Mouse (Mus musculus): Measurements from ENCODE around the gene Myom3. TPM values are rescaled to one million over a fixed set of nuclear protein-coding genes. Genes with fewer than 3 reads are reported as not detected.

Gene Myom3
- total RNA-seq, 2 experiments from 2014 or later, result 31.1 to 100 TPM

GRCm38 (mm10) chr4:135765707-135766106, 6.2 kb downstream of the Myom3 start:
- intact Hi-C loops (cut with DNase I), result no loop called here
- Histone ChIP-seq H3K4me3 (no peak overlapping the region), H3K27ac (no peak overlapping the region; the same call in 1 of the 2 replicates)
- no peak for DNase-seq
- TF ChIP-seq CTCF (IDR thresholded peaks at IDR 0.05), result no peak

DNA sequence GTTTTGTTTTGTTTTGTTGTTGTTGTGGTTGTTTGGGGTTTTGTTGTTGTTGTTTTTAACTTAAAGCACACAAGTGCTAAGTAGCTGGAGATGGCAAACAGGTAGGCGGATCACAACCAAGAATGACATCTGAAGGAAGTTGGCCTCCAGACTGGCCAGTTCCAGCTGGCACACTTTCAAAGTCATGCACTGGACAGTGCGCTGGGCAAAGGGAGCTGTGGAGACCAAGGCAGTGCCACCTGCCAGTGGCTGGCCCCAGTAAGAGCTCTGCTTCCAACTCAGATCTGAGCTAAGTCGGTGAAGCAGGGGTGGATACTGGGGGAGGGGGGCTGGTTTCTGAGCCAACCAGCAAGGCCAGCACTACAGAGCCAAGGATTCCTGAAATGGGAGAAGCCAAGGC, 7.5 kb downstream of the Myom3 start:
- no peak overlapping the region for H3K4me3 ChIP-seq
- intact Hi-C loops (cut with DNase I), result no loop called here
- no peak for TF ChIP-seq CTCF (IDR thresholded peaks at IDR 0.05)
- peak; percentile 71 for DNase-seq
- peak overlapping the region; percentile 43; the same call in 1 of the 2 replicates for H3K27ac ChIP-seq

DNA sequence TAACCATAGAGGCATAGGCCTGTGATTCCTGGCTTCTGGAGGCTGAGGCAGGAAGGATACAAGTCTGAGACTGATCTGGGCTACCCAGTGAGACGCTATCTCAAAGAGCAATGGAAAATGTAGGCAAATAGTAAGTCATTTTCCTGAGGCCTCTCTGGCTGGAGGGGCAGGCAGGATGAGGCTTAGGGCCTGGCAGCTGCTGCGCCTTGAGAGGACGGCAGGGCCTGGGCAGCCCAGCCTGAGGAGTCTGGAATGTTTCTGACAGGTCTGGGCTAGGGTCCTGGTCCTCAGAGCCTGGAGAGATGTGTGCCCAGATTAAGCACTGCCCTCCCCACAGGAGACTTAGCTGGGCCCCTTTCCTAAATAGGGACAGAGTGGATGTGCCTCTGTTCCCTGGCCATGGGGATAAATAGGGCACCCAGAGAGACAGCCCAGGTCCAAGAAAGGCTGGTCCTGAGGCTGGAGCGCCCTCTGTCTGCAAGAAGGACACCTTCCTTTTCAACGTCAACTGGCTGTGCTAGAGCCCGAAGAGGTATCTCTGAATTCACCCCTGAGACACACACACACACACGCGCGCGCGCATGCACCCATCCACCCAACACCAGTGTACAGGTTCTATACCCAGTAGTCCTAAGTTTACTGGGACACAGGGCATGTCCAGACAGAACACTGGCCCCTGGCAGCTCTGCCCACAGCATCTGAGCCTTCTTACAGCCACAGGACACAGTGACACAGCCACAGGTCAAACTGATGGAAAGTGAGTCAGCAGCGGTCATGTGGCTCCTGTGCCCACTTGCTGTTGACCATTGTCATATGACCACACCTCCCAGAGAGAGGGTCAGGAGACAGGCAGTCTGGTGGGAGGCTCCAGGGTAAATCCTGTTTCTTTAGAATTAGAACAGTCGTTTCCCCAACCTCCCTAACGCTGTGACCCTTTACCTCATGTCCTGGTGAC, 9.3 kb downstream of the Myom3 start:
- peak; percentile 71 for TF ChIP-seq CTCF (IDR thresholded peaks at IDR 0.05)
- DNase-seq, result peak; percentile 74
- Histone ChIP-seq H3K27ac (no peak overlapping the region), H3K4me3 (no peak overlapping the region)
- intact Hi-C loops (cut with DNase I), result loop anchor here (2.0 kb wide), 1 partner anchor 60 kb away; no protein-coding TSS in a partner anchor

- H3K4me3 ChIP-seq, result no peak overlapping the region
- H3K27ac ChIP-seq, result no peak overlapping the region
- no peak for TF ChIP-seq CTCF (IDR thresholded peaks at IDR 0.05)
- no peak for DNase-seq
- intact Hi-C loops (cut with DNase I), result no loop called here
Observed at GRCm38 (mm10) chr4:135770611-135771305, 11.2 kb downstream of the Myom3 start.

GRCm38 (mm10) chr4:135771592-135771991, 12.1 kb downstream of the Myom3 start:
- no peak for DNase-seq
- Histone ChIP-seq H3K27ac (no peak overlapping the region), H3K4me3 (no peak overlapping the region)
- intact Hi-C loops (cut with DNase I), result no loop called here
- no peak for TF ChIP-seq CTCF (IDR thresholded peaks at IDR 0.05)

GRCm38 (mm10) chr4:135772671-135773070, 13.2 kb downstream of the Myom3 start:
- Histone ChIP-seq H3K27ac (peak overlapping the region; percentile 59), H3K4me3 (no peak overlapping the region)
- DNase-seq, result peak; percentile 88
- intact Hi-C loops (cut with DNase I), result no loop called here
- no peak for TF ChIP-seq CTCF (IDR thresholded peaks at IDR 0.05)

DNA sequence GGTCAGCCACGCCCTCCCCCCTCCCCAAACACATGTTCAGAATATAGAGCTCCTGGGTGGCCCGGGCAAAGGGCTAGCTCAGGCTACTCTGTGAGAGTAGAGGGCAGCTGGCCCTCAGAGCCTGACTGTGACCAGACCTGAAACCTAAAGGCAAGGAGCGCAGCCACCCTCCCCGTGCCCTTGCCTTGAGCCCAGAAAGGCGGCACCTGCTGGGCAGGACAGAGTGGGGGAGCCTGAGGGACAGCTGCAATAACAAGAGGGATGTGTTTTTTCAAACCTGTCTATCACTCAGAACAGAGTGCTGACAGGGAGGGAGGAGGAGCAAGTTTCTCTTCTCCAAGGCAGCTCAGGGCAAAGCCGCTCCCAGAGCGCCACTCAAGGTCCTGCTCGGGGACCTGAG, 15.0 kb downstream of the Myom3 start:
- Histone ChIP-seq H3K4me3 (no peak overlapping the region), H3K27ac (no peak overlapping the region; the same call in 1 of the 2 replicates)
- intact Hi-C loops (cut with DNase I), result no loop called here
- DNase-seq, result peak; percentile 49
- no peak for TF ChIP-seq CTCF (IDR thresholded peaks at IDR 0.05)

GRCm38 (mm10) chr4:135776850-135777249, 17.3 kb downstream of the Myom3 start:
- intact Hi-C loops (cut with DNase I), result no loop called here
- H3K27ac ChIP-seq, result no peak overlapping the region
- DNase-seq, result no peak
- no peak overlapping the region for H3K4me3 ChIP-seq
- no peak for TF ChIP-seq CTCF (IDR thresholded peaks at IDR 0.05)

- no peak for TF ChIP-seq CTCF (IDR thresholded peaks at IDR 0.05)
- intact Hi-C loops (cut with DNase I), result no loop called here
- Histone ChIP-seq H3K27ac (no peak overlapping the region), H3K4me3 (no peak overlapping the region)
- no peak for DNase-seq
Observed at GRCm38 (mm10) chr4:135779661-135780060, 20.1 kb downstream of the Myom3 start.

GRCm38 (mm10) chr4:135780255-135780654, 20.7 kb downstream of the Myom3 start:
- no peak for DNase-seq
- intact Hi-C loops (cut with DNase I), result no loop called here
- Histone ChIP-seq H3K4me3 (no peak overlapping the region), H3K27ac (no peak overlapping the region)
- no peak for TF ChIP-seq CTCF (IDR thresholded peaks at IDR 0.05)

- H3K4me3 ChIP-seq, result no peak overlapping the region
- TF ChIP-seq CTCF (IDR thresholded peaks at IDR 0.05), result no peak
- intact Hi-C loops (cut with DNase I), result no loop called here
- DNase-seq, result no peak
- H3K27ac ChIP-seq, result no peak overlapping the region
Observed at GRCm38 (mm10) chr4:135781304-135781703, 21.8 kb downstream of the Myom3 start.

DNA sequence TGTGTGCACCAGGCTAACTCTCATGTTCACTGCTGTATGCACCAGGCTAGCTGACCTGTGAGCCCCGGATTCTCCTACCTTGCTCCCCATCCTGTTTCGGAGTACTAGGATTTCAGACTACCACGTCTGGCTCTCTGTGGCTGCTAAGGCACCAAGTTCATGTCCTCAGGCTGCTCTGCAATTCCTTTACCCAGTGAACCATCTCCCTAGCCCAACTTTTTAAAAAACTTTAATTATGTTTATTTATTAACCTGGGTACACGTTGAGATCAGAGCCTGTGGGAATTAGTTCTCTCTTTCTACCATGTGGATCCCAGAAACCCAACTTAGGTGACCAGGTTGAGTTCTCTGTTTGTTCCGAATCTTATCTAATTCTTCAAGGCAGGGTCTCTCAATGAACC, 27.1 kb downstream of the Myom3 start:
- no peak for DNase-seq
- H3K4me3 ChIP-seq, result no peak overlapping the region
- no peak overlapping the region for H3K27ac ChIP-seq
- no peak for TF ChIP-seq CTCF (IDR thresholded peaks at IDR 0.05)
- intact Hi-C loops (cut with DNase I), result no loop called here

- intact Hi-C loops (cut with DNase I), result no loop called here
- no peak overlapping the region for H3K27ac ChIP-seq
- no peak for DNase-seq
Observed at GRCm38 (mm10) chr4:135787271-135787670, 27.8 kb downstream of the Myom3 start.

More at GRCm38 (mm10) chr4:135787271-135787670, 27.8 kb downstream of the Myom3 start:
- TF ChIP-seq CTCF (IDR thresholded peaks at IDR 0.05), result no peak
- H3K4me3 ChIP-seq, result no peak overlapping the region
